Mouse (Mus musculus): ENCODE data around the gene Nodal. TPM values are rescaled to one million over a fixed set of nuclear protein-coding genes. Genes with fewer than 3 reads are reported as not detected.
"Not testable (repeated sequence)": the region's sequence is repeated elsewhere in the genome, so short reads cannot be mapped to it uniquely, and the experiment has no call there.

The Nodal gene
- total and polyA plus RNA-seq, 3 experiments, result 0.04 TPM; not detected in 2

DNA sequence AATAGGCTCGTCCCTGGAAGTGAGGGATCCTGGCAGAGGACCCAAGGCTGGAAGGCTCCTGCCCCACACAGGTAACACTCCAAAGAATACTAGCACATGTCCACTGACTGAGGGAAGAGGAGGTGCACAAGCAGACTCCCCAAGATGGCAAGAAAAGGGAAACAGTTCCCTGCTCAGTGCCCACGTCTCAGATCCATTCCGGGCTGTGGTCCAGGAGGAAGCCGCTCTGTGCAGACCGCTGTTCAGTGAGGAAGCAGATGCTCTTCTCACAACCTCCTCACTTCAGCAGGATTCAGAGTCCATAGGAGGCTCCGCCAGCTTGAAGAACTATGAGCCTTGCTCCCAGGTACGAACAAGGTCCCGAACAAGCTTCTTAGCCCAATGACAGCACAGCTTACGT lies 13.6 kb downstream of the Nodal start:
- DNase-seq, result no peak

DNA sequence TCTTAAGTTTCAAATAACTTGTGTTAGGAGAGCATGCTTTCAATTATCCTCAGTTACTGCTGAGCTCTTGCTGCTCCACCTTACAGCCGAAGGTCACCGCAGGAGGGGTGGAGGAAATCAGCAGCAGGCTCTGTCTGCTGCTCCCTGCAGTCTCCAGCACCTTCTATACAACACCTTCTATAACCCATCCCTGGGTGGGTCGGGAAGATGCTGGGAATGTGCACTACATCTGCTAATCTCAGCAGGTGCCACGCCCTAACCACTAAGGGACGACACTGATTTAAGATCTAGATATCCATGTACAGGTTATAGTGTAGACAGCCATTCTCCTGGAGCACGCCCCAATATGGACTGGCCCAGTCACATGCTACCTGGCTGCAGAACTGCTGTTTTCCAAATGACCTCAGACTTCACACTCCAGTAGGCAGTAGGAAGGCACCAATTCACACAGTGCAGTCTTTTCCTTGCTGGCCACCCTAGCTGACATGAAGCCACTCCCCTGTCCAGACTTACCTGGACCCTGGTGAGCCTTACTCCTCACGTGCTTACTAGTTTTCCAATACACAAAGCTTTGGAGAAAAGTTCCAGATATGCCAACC lies 22.5 kb downstream of the Nodal start:
- no peak for DNase-seq

DNA sequence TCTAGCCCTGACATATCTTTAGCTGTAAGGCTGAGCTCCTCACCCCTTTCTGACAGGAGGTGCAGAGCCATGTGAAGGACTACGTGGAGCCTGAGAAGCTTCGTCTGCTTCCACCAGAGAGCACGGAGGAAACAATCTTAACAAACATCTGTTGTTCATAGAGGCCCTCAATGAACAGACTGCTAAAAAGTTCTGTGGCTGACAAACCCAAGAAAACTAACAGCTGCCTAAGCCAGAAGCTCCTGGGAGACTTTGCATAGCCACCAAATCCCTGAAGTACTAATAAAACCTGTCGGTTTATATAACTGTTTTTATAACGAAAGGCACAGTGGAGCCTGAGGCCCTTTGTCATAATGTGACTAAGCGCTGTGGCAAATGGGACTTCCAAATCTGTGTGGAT lies 25.7 kb downstream of the Nodal start:
- no peak for DNase-seq

DNA sequence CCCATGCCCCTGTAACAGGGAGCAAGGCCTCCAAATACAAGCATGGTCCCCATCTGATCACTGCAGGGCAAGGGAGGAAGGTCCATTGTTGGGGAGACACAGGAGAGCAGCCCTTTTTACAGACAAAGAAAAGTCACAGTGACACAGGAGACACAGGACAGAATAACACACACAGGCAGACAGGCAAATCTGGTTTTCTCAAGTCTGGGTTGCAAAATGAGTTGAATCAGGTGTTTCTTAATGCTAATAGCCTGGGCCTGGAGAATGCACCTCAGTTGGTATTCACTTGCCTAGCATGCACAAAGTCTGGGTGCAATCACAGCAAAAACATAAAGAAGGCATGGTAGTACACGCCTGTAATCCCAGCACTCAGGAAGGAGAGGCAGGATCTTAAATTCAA lies 26.1 kb downstream of the Nodal start:
- DNase-seq, result no peak

DNA sequence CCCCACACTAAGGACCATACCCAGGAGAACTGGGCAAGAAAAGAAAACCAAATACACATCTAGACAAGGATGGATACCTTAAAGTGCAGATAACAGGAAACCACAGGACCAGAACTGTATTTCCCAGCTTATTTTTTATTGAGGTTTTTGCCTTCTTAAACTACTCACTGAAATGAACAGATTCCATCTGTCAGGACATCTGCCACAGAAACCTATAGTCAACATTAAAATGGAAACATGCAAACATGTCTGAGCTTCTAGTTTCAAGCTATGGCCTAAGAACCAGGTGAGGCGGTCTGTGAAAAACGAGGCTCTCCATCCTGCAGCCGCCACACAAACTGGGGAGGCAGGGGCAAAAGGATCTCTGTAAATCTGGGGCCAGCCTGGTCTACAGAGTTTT lies 27.2 kb downstream of the Nodal start:
- no peak for DNase-seq

DNA sequence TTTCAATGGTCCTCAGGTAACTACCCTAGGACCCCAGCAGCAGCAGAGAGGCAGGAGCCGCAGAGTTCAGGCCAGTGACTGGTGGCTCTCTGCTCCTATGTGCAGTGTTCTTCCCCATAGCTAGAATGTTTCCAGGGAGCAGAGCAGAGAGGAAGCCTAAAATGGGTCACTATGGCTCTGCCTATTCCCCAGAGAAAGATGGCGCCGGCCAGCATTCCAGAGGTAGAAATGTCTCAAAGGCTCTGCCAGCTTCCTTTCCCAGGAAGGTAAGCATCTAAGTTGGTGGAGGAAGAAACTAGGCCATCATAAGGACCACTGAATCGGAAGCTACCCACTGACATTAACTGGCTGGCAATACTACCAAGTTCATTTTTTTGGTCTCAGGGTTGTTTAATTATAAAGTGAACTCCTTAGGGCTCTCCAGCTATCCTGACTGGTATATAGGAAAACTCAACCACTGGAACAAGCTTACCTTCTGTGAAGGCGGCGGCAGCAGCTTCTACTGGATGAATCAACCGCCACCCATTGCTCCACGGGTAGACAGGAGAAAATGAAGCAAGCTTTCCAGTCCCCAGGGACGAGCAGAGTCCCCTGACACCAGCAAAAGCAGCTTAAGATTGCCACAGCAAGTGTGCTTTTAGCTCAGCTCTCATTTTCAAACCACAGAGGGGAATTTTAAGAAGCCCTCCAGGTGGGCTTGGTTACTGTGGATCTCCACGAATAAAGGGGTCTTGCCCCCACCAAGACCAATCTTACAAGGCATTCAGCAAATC lies 30.0 kb downstream of the Nodal start:
- DNase-seq, result no peak

DNA sequence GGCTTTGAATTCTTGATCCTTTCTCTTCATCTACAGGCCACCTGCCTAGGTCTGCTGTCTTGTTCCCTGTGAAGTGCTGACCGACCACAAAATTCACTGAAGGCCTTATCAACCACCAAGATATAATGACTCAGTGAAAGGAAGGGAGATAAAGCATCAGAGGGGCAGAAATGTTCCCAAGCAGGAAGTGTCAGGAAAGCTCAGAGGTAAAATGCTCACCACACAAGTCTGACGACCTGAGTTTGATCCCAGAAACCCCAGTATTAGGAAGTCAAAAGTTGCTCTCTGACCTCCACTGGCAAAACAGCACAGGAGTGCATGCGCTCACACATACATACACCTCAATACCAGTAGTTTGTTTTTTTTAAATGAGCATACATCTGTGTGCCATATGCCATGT lies 31.1 kb downstream of the Nodal start:
- no peak for DNase-seq

DNA sequence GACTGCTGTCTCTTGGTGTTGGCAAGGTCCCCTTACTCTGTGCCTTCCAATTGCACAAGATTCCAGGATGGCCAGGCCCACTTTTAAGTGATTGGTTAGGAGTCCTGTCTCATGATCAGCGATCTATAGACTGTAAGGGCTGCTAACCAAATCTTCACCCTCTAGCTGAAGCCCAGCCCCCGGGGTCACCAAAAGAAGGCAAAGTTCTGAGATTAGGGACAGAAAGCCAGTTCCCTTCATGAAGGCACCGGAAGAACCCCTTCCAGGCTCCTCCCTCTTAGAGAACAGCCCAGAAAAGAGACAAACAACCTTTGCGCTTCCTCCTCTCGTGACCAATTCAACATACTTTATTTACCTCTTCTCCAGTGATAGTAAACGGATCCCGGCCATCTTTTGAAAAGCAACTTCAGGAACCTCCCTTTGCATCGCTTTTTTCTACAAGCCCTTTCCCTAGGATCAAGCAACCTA lies 33.7 kb downstream of the Nodal start:
- peak; percentile 68 for DNase-seq

DNA sequence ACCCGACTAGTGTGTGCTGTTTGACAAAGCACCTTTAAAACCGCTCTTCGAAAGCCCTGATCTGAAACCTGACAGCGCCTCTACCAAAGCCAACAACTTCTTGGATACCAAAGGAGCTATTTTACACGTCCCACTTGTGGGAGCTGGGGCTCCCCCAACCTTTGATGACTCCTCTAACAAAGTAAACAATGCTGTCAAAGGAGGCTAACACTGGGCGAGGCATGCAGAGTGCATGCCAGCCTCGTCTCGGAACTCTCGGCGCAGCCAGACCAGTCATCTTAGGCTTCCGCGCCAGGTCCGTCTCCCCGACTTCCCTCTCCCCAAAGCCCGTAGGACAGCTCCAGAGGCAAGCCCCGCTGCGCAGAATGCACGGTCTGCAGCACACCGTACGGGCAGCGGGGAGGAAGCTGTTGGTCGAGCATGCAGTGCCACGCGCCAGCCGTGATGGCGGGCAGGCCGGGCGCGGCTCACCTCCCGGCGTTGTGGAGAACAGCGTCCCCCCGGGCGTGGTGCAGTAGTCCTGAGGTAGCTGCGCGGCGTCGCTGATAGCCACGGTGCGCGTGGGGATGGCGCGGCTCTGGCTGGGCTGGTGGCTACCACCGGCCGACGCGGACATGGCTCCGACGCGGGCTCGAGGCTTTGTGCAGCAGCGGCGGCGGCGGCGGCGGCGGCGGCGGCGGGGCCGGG lies 34.3 kb downstream of the Nodal start:
- peak; percentile 60 for DNase-seq

DNA sequence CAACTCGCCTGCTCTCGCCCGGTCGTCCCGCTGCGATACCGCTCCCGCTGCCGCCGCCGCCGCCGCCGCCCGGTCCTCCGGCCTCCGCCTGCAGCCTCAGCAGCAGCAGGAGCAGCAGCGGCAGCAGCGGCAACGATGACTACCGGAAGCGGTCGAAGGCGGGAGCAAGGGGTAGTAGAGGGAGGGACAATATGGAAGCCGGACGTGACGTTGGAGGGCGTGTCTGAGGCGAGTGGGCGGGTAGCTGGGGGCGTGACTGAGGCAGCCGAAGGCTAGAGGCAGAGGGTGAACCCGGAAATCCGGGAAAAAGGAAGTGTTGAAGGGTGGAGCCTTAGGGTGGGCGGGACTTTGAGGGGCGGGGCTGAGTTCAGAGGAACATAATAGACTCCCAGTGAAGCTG lies 34.9 kb downstream of the Nodal start, which contains the start of gene Eif4ebp2:
TSS of gene Eif4ebp2 (minus strand) at position 17 of the 400 bp plus-strand sequence.
- peak; percentile 99 for DNase-seq

DNA sequence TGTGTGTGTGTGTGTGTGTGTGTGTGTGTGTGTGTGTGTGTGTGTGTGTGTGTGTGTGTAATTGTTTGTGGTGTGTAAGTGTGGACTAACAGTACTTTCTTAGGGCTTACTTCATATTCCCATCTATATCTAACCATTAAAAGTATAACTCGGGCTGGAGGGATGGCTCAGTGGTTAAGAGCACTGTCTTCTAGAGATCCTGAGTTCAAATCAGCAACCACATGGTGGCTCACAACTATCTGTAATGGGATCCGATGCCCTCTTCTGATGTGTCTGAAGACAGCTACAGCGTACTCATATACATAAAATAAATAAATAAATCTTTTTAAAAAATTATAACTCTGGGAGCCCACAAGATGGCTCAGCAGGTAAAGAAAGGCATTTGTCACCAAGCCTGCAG lies 35.4 kb downstream of the Nodal start:
- DNase-seq, result not testable (repeated sequence)

DNA sequence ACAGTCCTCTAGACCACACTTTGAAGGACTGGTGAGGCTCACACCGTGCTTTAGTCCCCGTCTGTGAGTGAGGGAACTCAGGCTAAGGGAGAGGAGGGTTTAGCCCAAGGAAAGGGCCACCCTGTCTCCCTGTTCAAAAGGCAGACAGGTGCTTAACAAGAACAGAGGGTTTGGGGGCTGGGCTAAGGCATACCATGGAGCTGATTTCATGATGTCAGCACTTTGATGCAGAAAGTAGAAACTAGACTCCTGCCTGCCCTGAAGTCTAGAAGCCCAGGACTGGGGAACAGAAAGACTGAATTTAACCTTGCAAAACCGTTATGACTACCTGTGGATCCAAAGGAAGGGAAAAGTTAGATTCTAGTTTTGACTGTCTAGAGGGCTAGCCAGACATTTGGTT lies 39.4 kb downstream of the Nodal start:
- DNase-seq, result no peak

DNA sequence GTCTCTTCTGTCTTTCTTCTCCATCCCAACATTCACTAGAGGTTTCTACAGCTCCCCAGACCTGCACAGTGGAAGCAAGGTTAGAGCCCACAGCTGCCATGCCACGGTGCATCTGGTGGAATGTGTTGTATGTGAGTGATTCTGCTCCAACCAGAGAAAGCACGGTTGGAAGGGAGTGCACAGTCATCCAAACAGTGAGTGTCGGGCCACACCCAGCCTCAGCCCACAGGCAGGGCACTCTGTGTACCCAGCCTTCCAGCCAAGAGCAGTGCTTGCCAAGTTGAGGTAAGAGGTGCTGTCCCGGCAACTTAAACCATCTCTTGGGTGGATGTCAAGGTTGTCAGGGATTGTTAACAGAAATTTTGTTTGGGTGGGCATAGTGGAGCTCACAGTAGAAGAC lies 47.2 kb downstream of the Nodal start:
- DNase-seq, result no peak

DNA sequence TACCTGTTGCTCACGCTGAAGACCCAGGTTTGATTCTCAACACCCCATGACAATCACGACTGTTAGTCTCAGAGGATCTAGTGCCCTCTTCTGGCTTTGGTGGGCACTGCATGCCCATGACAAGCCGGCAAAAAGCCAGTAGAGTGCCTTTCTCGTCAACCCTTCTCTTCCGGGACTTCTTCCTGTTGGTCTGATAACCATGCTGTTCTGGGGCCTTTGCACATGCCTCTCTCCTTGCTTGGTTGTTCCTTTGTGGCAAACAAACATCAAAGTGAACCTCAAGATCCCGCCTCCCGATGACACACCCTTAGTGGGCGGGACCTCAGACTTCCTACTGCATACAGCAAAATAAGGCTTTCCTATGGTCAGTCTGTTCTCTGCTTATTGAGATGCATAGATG lies 48.5 kb downstream of the Nodal start:
- DNase-seq, result no peak

DNA sequence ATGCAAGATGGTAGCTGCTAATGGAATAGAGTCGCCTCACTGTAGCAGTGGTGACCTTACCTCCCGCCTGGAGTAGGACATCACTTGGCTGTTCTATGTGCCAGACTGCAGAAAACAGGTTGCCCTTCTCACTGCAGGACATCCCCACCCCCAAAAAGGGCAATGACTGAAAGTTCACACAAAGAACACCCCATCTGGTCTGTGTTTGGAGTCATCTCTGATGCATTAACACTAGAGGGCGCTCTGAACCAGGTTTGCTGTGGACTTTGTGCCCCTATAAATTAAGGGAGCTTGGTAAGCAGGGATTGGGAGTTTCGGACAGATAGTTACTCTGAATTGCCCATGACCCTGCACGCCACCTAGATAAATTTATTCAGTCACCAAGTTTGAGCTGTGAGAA lies 49.1 kb downstream of the Nodal start:
- peak; percentile 49 for DNase-seq

DNA sequence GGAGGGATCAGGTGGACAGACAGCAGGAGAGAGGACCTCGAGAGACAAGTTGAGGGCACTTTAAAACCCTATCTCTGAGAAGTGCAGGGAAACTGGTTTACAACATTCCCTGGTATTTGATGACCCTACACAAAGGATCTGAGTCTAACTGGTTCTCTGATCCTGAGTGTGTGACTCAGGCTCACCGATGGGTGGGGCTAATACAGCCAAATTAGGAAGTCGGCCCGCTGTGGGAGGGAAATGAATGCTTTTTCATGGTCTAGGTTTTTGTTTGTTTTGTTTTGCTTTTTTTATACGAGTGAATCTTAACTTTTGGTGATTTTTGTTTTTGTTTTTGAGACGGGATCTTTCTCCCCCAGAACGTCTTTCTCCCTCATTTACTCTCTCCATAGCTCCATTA lies 51.1 kb downstream of the Nodal start:
- DNase-seq, result no peak

DNA sequence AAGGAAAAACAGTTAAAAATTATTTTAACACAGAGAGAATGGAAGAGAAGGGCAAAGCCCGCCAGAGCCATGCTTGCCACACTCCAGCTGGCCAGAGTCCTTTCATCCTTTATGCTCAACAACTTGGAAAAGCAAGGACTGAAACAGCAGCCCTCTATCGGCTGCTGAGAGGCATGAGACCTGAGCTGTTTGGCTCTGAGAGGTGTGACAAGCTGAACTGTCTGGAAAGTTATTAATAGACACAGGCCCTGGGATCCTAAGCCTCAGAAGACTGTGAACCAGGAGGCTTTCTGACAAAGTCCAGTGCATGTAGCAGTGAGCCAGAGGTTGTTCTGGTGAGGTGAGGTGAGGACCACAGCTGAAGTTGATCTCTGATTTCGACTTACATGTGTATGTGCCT lies 55.9 kb downstream of the Nodal start:
- DNase-seq, result no peak

DNA sequence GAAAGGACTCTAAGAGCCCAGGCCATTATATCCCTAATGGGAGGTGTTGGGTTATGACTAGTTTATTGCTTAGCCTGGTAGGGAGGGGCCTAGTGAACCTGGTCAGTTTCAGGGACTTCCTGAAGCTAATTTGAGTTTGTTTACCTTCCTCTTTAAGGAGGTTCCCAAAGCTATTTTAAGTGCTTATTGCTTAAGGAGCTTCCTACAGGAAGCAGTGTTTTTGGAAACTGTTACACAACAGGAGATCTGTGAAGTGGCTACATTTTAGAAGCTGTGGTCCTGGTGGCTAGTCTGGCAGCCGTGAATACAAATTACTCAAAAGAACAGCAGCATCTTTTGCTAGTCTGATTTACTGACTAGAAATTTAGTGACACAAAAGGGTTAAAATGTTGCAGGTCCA lies 56.6 kb downstream of the Nodal start:
- no peak for DNase-seq

Other genes with a start within 250 kb of the Nodal start
- gene Tbata, start 246.0 kb upstream of the Nodal start, total RNA-seq (2021), result not detected
- not detected in 2 replicates for gene Tbata, start 246.0 kb upstream of the Nodal start, polyA plus RNA-seq (2012; rRNA removed)
- gene Adamts14, start 144.5 kb upstream of the Nodal start, total RNA-seq (2021), result 1 to 10 TPM; 2.1 TPM
- 2.9 and 3.2 TPM in 2 replicates for gene Adamts14, start 144.5 kb upstream of the Nodal start, polyA plus RNA-seq (2012; rRNA removed)
- under 1 TPM; 0.17 to 0.24 TPM for gene Prf1, start 120.1 kb upstream of the Nodal start, total RNA-seq (2021)
- 0.39 and 0.48 TPM in 2 replicates for gene Prf1, start 120.1 kb upstream of the Nodal start, polyA plus RNA-seq (2012; rRNA removed)
- 10 to 100 TPM; 18.5 to 26.6 TPM for gene Pald1, start 34.4 kb upstream of the Nodal start, total RNA-seq (2021)
- gene Pald1, start 34.4 kb upstream of the Nodal start, polyA plus RNA-seq (2012; rRNA removed), result 17.7 and 22.8 TPM in 2 replicates
- gene Eif4ebp2, start 34.7 kb downstream of the Nodal start, total RNA-seq (2021), result 10 to 100 TPM; 94.9 to 96.2 TPM
- 68.1 and 88.7 TPM in 2 replicates for gene Eif4ebp2, start 34.7 kb downstream of the Nodal start, polyA plus RNA-seq (2012; rRNA removed)
- 10 to 100 TPM; 15.9 to 17.8 TPM for gene Lrrc20, start 57.8 kb downstream of the Nodal start, total RNA-seq (2021)
- gene Lrrc20, start 57.8 kb downstream of the Nodal start, polyA plus RNA-seq (2012; rRNA removed), result 17.5 and 21.7 TPM in 2 replicates
- under 1 TPM; 0.12 to 0.73 TPM for gene Npffr1, start 177.5 kb downstream of the Nodal start, total RNA-seq (2021)
- 0.18 and 0.37 TPM in 2 replicates for gene Npffr1, start 177.5 kb downstream of the Nodal start, polyA plus RNA-seq (2012; rRNA removed)
- gene Ppa1, start 230.6 kb downstream of the Nodal start, total RNA-seq (2021), result 100 to 1,000 TPM; 146 to 317 TPM
- 26.4 and 29.9 TPM in 2 replicates for gene Ppa1, start 230.6 kb downstream of the Nodal start, polyA plus RNA-seq (2012; rRNA removed)

Measured in adrenal gland, adult 2 months (tissue).